Mouse (Mus musculus) left cerebral cortex, postnatal 10 days (tissue): Measurements from ENCODE around the gene Ogt. TPM values are rescaled to one million over a fixed set of nuclear protein-coding genes. Genes with fewer than 3 reads are reported as not detected.

Source experiments
- DNase-seq, 2 experiments: peaks; one replicate each; pipeline ENCODE4 v3.0.0; 2021 to 2022; ENCODE audit warnings: low spot score in 2 of 2, mixed read lengths in 1 of 2; ENCODE audit errors: extremely low spot score in 1 of 2
- intact Hi-C: fragments of 180-260 bp; cut with DNase I; formaldehyde crosslinking; loops from one replicate; pipeline ENCODE4 v1.15.1; 2025
- total RNA-seq, 2 experiments: library from RNA; stranded (reverse); gene quantifications; 2 replicates each; pipeline ENCODE4 v1.2.3; 2021

The Ogt gene
- 100 to 1,000 TPM; 170 to 182 TPM for total RNA-seq

DNA sequence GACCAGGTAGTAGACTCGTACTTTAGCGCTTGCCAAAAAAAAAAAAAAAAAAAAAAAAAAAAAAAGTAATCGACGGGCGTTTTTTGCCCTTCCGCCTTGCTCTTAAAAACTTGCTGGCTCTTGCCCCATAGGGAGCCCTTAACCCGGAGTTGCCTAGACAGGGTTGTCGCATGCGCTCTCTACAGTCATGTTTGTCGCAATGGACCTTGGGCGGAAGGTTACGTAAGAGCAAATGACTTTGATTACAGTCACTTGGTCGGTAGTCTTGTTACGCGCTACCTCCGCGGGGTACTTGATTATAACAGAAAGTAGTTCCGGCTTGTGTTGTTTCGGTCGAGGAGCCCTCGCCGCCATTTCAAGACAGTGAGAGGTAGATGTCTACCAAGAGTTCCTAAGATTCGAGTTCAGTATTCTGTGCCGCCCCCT is at the start of gene Ogt:
Gene Ogt (plus strand): TSS at position 320 of the 426 bp plus-strand sequence.
- intact Hi-C loops: no loop called here

DNA sequence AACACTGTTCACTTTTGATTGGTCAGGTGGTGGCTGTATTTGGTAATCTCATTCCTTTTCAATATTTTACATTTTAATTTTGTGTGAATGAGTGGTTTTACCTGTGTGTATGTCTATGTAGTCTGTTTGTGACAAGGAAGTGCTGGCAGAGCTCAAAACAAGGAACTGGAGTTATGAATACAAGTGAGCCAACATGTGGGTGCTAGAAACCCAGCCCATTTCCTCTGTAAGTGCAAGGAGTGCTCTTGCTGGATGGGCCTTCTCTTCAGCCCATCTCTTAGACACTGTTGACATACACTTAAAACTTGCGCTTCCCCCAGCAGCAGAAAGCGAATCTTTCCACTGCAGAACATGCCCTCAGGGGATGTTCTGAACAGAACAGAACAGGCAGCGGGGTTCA is 23.7 kb upstream of the Ogt start:
- intact Hi-C loops: no loop called here
- no peak for DNase-seq

More for the DNA sequence above, at the start of gene Ogt:
- peak; percentile 88 to 90 for DNase-seq

DNA sequence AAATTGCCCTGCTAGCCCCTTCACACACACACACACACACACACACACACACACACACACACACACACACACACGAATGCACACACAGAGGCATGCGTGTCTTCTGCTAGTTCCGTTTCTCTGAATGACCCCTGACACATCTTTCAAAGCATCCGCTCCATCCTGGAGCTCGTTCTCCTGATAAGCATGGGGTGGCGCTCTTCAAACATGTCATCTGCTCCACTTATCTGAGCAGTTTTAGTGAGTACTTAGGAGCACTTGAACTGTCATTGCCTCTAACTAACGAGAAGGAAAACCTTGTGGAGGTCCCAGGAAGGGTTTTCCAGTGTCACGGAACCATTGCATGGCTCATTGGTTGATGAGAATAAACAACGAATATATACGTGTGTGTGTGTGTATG is 22.0 kb upstream of the Ogt start:
- intact Hi-C loops: no loop called here
- no peak for DNase-seq

DNA sequence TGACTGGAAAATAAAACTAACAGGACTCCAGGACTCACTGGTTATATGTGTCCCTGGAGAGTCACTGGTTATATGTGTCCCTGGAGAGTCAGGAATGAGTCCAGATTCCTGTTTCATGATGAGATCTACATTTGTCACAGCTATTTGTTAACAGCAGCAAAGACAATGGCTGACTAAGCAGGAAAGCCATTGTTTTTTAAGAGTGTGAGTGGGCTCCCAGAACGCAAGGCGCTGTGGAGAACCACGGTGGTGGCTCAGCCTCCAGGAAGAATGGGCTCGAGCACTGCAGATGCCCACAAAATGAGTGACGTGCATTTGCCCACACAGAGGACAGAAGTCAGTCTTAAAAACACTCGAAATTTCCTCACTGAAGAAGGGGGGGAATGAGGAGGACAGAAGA is 19.5 kb upstream of the Ogt start:
- intact Hi-C loops: no loop called here
- DNase-seq: no peak

DNA sequence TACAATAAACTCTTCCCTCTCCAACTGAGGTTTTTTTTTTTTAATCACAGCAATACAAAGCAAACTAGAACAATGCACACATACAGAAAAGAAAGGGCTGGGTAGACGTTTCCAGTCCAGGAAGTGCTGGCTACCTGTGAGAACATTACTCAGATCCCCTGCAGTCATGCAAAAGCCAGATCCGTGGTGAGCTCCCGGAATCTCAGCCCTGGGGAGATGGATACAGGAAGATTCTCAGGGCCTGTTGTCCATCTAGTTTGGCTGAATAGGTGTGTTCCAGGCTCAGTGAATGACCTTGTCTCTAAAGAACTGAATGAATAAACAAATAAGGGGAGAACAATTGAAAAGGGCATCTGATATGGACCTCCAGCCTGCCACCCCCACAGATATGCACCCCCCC is 17.3 kb upstream of the Ogt start:
- intact Hi-C loops: no loop called here
- no peak for DNase-seq

DNA sequence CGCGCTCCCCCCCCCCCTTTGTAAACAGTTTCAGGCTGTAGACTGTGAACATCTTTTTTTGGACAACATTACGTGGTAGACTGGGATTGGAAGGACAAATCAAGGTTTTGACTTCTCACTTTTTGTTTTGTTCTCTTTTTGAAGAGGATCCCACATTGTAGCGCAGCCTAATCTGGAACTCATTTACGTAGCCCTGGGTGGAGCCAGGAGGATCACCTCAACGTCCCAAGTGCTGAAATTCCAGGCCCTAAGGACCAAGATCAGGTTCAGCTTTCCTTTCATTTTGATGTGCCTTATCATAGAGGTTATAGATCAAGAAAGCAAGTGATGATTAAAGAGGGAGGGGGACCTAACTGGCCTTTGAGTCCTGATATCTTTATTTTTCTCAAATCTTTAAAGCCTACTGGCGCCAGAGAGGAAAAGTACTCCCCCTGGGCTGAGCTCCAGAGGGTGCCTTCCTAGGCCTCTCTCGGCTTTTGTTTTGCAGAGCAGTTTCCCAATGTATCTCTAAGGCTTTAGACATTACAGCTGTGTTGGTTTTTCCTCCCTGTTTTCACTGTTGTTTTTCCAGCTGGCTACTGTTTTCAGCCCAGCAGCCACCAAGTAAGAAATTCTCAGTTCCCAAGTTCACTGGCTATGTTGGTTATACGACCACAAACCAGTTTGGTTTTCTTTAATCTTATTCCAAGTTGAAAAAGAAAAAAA is 2.9 kb upstream of the Ogt start:
- DNase-seq: no peak
- intact Hi-C loops: no loop called here

DNA sequence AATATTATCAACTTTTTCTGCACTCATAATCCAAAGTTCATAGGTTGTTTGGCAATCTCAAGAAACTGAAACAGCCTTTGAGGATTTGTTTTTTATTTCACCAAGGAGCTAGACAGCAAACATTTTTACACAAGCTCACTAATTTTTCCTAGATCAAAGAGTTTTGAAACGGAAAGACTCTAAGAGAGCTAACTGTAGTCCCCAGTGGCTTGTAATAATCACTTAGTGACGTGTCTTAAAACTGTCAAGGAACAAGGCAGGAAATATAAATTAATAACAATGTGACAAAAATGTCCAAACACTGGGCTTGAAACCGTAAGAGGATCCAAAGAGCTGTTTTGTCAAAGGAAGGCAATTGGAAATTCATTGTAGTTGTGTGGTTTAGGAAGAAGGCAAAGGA is 1.0 kb upstream of the Ogt start:
- intact Hi-C loops: no loop called here
- DNase-seq: no peak

DNA sequence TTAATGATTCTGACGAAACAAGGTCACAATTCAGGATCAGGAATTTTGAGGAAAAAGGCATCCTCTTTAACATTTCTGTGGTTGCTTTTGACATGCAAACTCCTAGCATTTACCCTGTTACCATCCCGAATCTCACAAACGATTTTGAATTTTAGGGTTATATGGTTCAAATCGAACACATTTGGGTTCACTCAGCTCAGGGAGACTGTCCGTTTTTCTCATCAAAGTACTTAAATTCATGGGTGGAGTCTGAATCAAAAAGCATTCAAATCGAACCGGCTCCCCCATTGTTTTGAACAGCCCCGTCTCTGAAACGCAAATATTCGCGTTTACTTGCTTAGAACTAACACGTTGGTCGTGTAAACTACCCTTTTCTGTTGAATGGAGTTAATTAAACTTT is 554 bp upstream of the Ogt start:
- intact Hi-C loops: no loop called here
- peak in 1 of 2 experiments; percentile 4 for DNase-seq

DNA sequence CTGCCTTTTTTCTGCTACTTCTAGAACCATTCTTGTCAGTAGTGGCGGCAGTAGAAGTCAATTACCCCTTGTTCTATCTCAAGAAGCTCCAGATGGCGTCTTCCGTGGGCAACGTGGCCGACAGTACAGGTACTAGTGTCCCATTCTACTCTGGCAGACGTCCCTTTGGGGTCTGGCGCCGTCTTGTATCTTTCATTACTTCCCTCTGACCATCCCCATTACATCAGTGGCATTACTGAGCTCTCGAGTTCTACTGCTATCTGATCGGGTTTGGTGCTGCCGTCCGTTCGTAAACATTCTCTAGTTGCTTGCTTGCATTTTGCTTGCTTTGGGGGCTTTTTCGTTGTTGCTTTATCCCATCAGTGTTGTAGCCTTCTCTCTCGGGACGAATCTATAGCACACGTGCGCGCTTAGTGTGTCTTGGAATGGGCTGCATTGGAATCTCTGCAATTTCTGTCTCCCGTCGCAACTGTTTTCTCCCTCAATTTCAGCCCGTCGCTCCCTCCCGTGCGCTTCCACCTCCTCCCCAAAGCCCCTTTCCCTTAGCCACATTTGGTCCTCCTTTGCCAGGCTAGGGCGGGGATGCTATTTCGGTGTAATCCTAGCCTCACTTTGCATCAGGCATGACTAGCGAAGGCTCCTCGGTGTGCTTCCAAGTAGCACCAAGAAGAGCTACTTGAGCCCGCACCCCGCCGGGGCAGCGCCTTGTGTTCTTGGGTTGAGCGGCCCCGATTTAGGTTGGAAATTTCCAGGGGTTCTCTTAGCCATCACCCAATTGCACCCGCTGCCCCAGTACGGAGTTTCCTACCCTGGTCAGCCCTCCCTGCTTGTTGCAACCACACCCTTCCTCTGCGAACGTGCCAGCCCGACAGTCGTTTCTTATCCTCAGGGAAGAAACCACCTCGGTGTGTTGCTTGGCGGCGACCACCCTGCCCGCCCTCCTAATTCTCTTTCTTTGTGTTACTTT is 617 bp downstream of the Ogt start:
- DNase-seq: peak; percentile 7 to 42
- intact Hi-C loops: no loop called here

DNA sequence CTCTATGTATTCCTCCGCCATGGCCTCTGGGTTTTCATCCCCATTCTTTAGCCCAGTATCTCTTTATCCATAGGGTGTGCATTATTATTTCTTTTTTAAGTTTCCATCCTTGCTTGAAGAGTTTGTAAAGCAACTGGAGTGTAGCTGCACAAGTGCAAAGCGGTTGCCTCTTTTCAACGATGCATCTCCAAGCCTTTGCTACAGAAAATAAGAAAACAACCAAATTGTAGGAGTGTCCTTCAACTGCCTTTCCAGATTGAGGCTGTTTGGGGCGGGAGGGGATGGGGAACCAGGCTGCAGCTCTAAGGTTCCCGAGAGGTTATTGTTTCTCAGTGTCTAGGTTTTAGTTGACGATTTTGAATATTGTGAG is 1.3 kb downstream of the Ogt start:
- intact Hi-C loops: no loop called here
- DNase-seq: no peak

DNA sequence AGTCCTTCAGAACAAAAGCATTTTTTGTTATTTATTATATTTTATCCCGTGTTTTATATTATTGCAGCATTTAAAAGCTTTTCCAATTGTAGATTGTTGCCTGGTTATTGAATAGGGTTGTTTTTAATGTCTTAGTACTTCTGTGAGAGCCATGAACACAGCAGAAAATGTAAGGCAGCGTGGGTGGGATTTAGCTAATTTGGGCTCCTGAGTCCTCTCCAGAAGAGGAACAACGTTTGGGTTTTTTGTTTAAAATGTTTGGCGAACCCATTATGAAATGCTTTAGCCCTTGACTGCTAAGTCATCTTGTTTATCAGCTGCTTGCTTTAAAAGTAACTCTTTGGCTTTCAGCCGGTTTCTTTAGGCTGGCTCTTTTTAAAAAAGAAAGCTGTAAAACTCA is 2.2 kb downstream of the Ogt start:
- intact Hi-C loops: no loop called here
- DNase-seq: no peak

DNA sequence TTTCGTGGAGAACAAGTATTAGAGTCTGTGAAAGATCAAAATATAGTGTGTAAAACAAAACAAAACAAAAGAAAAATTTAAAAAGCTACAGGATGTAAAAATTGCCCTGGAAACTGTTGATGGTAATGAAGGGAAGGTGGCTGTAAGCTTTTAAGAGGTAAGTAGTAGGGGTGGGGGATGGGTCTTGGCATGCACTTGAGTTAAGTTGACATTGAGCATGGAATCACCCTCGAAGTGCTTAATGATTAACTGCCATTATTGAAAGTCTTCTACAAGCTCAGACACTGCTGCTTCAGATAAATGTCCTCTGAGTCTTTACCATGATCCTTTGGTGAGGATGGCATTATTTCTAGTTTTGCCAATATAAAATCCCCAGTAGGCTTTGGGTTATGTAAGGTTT is 5.4 kb downstream of the Ogt start:
- intact Hi-C loops: no loop called here
- DNase-seq: no peak

DNA sequence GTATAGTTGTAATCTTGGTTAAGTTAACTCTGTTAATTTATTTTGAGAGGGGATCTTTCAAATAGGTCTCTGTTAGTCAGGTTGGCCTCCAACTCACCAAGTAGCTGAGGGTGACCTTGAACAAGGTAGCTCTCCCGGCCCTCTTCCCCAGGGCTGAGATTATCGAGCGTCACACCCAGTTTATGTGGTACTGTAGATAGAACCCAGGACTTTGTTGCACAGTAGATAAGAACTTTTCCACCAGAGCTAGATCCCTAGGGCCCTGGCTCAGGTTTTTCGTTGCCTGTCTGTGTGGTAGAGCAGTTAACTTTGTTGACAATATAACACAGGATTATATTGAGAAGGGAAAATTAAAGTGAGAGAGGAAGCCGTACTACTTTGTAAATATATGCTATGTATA is 6.8 kb downstream of the Ogt start:
- intact Hi-C loops: no loop called here
- no peak for DNase-seq

DNA sequence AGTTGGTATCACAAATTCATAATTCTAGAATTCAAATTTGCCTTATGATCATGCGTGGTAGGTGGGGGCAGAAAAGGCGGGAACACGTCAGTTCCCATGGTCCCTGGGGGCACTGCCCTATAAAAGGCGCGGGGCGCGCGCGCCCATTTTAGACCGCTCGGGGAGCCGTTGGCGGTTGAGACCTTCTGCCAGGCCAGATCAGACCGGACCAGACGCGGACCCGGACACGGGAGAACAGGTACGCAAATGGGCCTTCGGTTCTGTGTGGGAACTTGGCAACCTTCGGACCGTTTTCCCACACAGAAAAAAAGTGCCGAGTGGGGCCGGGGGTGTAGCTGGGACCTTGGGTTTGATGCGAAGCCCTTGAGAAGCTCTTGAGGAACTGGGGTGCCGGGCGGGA is 55.8 kb downstream of the Ogt start:
- DNase-seq: no peak
- intact Hi-C loops: no loop called here

DNA sequence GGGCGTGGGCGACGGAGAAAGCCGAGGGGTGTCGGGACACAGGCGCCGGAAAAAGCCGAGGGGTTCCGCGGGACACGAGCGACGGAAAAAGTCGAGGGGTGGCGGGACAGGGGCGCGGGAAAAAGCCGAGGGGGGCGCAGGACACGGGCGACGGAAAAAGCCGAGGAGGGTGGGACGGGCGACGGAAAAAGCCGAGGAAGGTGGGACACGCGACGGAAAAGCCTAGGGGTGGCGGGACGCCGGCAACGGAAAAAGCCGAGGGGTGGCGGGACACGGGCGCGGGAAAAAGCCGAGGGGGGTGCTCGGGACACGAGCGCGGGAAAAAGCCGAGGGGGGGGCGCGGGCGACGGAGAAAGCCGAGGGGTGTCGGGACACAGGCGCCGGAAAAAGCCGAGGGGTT is 57.7 kb downstream of the Ogt start:
- intact Hi-C loops: no loop called here
- no peak for DNase-seq

DNA sequence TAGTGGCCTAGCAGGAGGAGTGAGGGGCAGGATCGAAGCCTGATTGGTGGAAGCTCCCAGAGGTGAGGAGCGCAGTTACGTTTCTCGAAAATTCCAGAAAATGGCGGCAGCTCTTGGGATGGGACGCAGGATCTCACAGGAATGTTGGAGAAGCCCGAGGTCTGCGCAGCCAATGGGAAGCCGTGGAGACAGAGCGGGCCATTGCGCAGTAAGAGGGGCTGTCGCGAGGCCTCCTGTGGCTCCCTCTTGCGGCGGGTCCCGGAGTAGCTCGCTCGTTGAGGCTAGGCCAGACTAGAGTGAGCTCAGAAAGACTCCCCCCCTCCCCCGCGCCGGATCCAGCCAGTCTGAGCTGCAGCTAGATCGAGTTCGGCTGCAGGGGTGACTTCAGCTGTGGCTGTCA is 58.4 kb downstream of the Ogt start:
- no peak for DNase-seq
- intact Hi-C loops: no loop called here

DNA sequence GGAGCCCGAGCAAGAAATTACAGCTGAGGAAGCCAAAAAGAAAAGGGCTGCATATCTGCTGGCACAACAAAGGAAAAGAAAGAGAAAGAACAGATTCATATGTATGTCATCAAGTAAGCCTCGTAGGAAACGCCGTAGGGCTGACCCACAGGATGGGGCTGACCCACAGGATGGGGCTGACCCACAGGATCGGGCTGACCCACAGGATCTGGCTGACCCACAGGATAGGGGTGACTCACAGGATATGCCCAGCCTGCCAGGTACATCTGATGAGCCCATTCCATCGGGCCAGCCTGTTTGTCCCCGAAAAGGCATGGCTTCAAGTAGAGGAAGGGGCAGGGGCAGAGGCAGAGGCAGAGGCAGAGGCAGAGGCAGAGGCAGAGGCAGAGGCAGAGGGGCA is 65.3 kb downstream of the Ogt start:
- no peak for DNase-seq
- intact Hi-C loops: no loop called here

DNA sequence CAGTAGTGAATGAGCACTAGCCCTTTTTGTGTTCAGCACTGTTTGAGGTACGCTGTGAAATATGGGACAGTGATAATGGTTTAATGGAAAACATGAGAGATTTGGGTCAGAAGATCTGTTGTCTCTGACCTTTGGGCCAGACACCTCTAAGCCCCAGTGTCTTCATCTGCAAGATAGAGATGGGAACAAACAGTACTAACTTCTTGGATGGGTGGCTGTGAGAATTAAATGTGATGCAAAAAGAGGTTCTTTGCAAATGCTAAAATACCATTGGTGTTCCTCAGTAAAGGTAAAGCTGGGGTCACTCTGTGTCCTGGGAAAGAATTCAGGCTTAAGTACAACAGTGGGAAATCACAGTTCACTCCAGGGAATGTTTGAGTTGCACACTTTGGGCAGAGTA is 80.5 kb downstream of the Ogt start:
- no peak for DNase-seq
- intact Hi-C loops: no loop called here

DNA sequence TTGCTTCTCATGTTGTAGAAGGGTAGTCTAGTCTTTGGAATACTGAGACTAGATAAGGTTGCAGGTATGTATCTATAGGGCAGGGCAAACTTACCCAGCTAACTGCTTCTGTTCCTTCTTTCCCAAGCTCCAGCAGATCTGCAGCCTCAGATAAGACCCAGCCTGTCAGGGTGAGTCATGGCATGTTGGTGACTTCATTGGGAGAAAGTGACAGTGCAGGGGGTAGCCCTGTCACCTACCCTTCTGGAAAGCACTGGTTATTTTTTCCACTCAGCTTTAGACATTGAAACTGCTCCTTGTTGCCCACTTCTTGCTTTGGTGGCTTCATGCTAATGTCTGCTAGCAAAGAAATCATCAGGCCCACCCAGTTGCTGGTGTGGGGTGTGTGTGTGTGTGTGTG is 90.2 kb downstream of the Ogt start:
- intact Hi-C loops: no loop called here

DNA sequence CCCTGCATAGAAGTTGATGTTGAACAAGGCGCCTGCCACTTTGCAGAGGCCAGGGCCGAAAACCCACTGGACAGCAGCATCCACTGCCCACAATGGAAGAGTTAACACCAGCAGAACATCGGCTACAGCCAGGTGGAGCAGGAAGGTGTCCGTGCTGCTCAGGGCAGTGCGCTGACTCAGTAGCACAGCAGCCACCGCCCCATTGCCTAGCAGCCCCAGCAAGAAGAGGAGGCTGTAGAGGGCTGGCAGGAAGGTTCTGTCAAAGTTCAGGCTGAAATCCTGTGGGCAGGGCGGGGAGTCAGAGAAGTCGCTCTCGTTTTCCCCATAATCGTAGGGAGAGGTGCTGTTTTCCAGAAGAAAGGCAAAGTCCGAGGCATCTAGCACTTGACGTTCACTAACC is 92.8 kb downstream of the Ogt start:
- intact Hi-C loops: no loop called here
- DNase-seq: no peak

More for the DNA sequence above, 90.2 kb downstream of the Ogt start:
- no peak for DNase-seq
